Mouse (Mus musculus) spleen, adult 2 months (tissue): ENCODE data around the gene Fgl2. TPM values are rescaled to one million over a fixed set of nuclear protein-coding genes. Genes with fewer than 3 reads are reported as not detected.

ENCODE experiments used
- DNase-seq, 2 experiments: peaks; one replicate each; pipeline versions ENCODE4 v3.0.0 to v3.0.0-alpha.2; 2012 to 2021; ENCODE audit warnings: low spot score in 2 of 2, low read depth in 1 of 2
- H3K27ac ChIP-seq: fragments of 200-500 bp; 2 replicates; pipeline ENCODE4 v1.5.1; 2012; ENCODE audit warnings: low read length, inconsistent platforms; ENCODE audit not compliant: insufficient read depth
- H3K27me3 ChIP-seq: fragments of 200-500 bp; 2 replicates; pipeline ENCODE4 v1.6.1; 2012; ENCODE audit warnings: mild to moderate bottlenecking, moderate library complexity, low read length, inconsistent platforms; ENCODE audit not compliant: control insufficient read depth, insufficient read depth
- H3K36me3 ChIP-seq: fragments of 200-500 bp; 2 replicates; pipeline ENCODE4 v1.6.1; 2012; ENCODE audit warnings: mild to moderate bottlenecking, low read length, inconsistent platforms; ENCODE audit not compliant: control insufficient read depth, insufficient read depth
- H3K4me1 ChIP-seq: fragments of 200-500 bp; 2 replicates; pipeline ENCODE4 v1.6.1; 2011; ENCODE audit warnings: inconsistent platforms; ENCODE audit not compliant: control insufficient read depth, insufficient read depth, insufficient read length
- H3K4me3 ChIP-seq: fragments of 200-500 bp; 2 replicates; pipeline ENCODE4 v1.5.1; 2011; ENCODE audit warnings: mild to moderate bottlenecking, inconsistent platforms; ENCODE audit not compliant: insufficient read depth, insufficient read length; ENCODE audit errors: extremely low read depth
- CTCF ChIP-seq: fragments of 200-500 bp; IDR thresholded peaks from 2 replicates; pipeline ENCODE4 v1.5.1; 2011; ENCODE audit warnings: mild to moderate bottlenecking, inconsistent platforms; ENCODE audit not compliant: insufficient read depth, insufficient read length, insufficient replicate concordance; ENCODE audit errors: extremely low read depth
- POLR2A ChIP-seq: fragments of 200-500 bp; IDR thresholded peaks from 2 replicates; pipeline ENCODE4 v1.6.1; 2011; ENCODE audit warnings: low read depth, low read length, inconsistent platforms
- WGBS: fragments of 180-500 bp; shearing (Covaris S2); methylation state at CpG from one replicate; pipeline ENCODE4 v1.1.7; 2018; 5-methylcytosine and 5-hydroxymethylcytosine counted together
- polyA plus RNA-seq: library from polyadenylated mRNA; depleted of rRNA; stranded (reverse); fragments of >200 nt; gene quantifications from 2 replicates; pipeline ENCODE4 v1.2.3, GENCODE M21; 2012

Fgl2 gene
- polyA plus RNA-seq, 1 experiment: 12.8 TPM

GRCm38 (mm10) chr5:21371920-21372319, 522 bp upstream of the Fgl2 start:
- Histone ChIP-seq H3K36me3 (no peaks in the 10 kb centered on the region), H3K4me1 (peaks cover 15% of the 10 kb centered on the region), H3K27me3 (no peaks in the 10 kb centered on the region), H3K4me3 (no peak overlapping the region), H3K27ac (no peak overlapping the region)
- no peak for DNase-seq
- TF ChIP-seq POLR2A (no peak), CTCF (no peak)
- 71% methylated on average over 5 of the region's 5 CpGs for WGBS

GRCm38 (mm10) chr5:21373180-21373518, 707 bp downstream of the Fgl2 start:
- 60% methylated on average over 7 of the region's 7 CpGs for WGBS
- Histone ChIP-seq H3K4me3 (peak overlapping the region; percentile 60), H3K27me3 (no peaks in the 10 kb centered on the region), H3K36me3 (no peaks in the 10 kb centered on the region), H3K4me1 (peaks cover 12% of the 10 kb centered on the region), H3K27ac (peak overlapping the region; percentile 1; the same call in 1 of the 2 replicates)
- no peak for DNase-seq
- no peak for TF ChIP-seq POLR2A
- no peak for TF ChIP-seq CTCF

DNA sequence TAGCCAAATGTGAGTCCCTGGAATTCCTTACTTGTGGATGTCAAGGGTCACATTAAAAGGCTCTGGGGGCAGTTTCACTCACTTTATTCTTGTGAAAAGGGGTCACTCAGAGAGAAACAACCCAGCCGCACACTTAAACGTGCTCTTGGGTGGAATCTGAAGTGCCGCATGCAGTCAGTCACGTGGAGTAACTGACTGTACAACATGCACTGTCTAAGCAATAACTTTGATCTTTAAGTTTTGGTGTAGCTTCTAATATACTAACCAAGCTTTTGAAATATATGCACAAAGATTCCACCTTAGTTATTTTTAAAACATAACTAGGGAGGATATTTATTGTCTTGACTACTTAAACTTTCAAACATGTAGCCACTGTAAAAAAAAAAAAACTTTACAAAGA, 4.5 kb downstream of the Fgl2 start:
- H3K4me3 ChIP-seq: no peak overlapping the region
- no peaks in the 10 kb centered on the region for H3K36me3 ChIP-seq
- DNase-seq: no peak
- WGBS: 93% methylated on average over 4 of the region's 4 CpGs
- H3K27ac ChIP-seq: no peak overlapping the region
- TF ChIP-seq POLR2A: no peak
- TF ChIP-seq CTCF: no peak
- peaks cover 7% of the 10 kb centered on the region for H3K4me1 ChIP-seq
- H3K27me3 ChIP-seq: no peaks in the 10 kb centered on the region

DNA sequence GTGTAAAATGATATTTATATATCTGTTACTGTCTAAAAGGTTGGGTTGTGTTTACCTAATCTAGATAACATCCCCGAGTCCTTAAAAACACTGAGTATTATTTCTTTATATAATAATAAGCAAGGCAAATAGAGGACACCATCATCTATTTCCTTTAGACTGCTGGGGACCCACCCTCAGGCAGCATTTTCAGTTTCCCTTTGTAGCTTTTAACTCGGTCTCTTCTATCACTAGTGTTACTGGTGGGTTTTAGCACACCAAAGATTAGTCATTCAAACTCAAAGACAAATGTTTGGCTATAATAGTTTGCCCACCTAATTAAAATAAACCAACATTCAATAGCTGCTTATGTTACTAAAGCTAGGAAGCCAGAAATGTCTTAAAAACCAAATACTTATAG, 6.0 kb downstream of the Fgl2 start:
- 33% methylated on average over 2 of the region's 2 CpGs for WGBS
- no peak overlapping the region for H3K27ac ChIP-seq

DNA sequence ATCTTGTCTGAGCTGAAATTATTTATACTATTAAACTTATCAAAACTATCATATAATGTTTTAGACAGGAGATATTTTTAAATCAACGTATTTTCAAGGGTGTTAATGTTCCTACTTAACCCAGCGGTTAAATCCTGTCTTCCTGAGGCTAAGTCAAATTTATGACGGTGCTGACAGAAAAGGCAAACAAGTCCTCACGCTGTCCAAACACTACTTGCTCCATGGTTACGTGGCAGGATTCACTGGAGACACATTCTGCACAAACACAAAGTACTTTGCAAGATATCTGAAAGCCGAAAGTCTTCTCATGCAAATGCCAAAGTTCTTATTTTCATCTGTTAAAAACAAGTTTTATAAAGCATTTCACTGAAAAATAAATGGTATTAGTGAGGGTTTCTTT, 9.5 kb downstream of the Fgl2 start:
- Histone ChIP-seq H3K27ac (no peak overlapping the region), H3K36me3 (no peaks in the 10 kb centered on the region), H3K27me3 (no peaks in the 10 kb centered on the region), H3K4me1 (peaks cover 6% of the 10 kb centered on the region; the same call in 1 of the 2 replicates), H3K4me3 (no peak overlapping the region)
- WGBS: 73% methylated on average over 6 of the region's 6 CpGs
- DNase-seq: no peak
- TF ChIP-seq CTCF: no peak
- no peak for TF ChIP-seq POLR2A

More for the DNA sequence above, 6.0 kb downstream of the Fgl2 start:
- no peak for DNase-seq
- no peak overlapping the region for H3K4me3 ChIP-seq
- H3K36me3 ChIP-seq: no peaks in the 10 kb centered on the region
- no peaks in the 10 kb centered on the region for H3K4me1 ChIP-seq
- H3K27me3 ChIP-seq: no peaks in the 10 kb centered on the region
- TF ChIP-seq CTCF (no peak), POLR2A (no peak)

DNA sequence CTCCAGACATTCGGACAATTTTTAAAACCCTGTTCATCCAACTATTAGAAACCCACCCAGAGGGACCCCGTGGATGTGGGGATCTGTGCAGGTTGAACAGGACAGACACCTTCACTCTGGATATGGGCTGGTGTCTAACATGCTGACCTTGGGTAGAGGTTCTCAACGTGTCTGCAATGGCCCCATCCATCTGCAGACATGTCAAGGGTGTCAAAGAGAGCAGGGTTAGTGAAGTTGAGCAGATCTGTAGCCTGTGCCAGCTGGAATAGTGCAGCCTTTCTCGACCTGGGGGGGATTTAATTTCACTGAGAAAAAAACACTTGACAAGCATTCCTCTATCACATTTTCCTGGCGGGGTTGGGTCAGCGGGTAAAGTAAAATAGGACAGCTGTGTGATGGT, 10.2 kb downstream of the Fgl2 start:
- Histone ChIP-seq H3K36me3 (no peaks in the 10 kb centered on the region), H3K27me3 (no peaks in the 10 kb centered on the region), H3K4me1 (peaks cover 8% of the 10 kb centered on the region), H3K27ac (no peak overlapping the region), H3K4me3 (no peak overlapping the region)
- TF ChIP-seq POLR2A (no peak), CTCF (no peak)
- 80% methylated on average over 6 of the region's 6 CpGs for WGBS
- no peak for DNase-seq

- peaks cover 8% of the 10 kb centered on the region for H3K4me1 ChIP-seq
- TF ChIP-seq POLR2A: no peak
- no peak for TF ChIP-seq CTCF
- no peak overlapping the region for H3K27ac ChIP-seq
- H3K4me3 ChIP-seq: no peak overlapping the region
- no peak for DNase-seq
- no peaks in the 10 kb centered on the region for H3K27me3 ChIP-seq
- no peaks in the 10 kb centered on the region for H3K36me3 ChIP-seq
- WGBS: 51% methylated on average over 14 of the region's 14 CpGs
Measured at GRCm38 (mm10) chr5:21383392-21384251, 11.2 kb downstream of the Fgl2 start.
